Mouse (Mus musculus) embryonic stem cell, embryonic (primary cell): Measurements from ENCODE around the gene Ppia.

ENCODE experiments used
- CTCF ChIA-PET, 4 experiments: fragments of 300-600 bp in 2 of 4; fragments of 350-600 bp in 2 of 4; sonication (Branson Sonifier 250); formaldehyde crosslinking; loops; one replicate each; lab custom pipeline; 2022; ENCODE audit warnings: inconsistent platforms in 2 of 4; lab: Charles Lee
- POLR2A ChIA-PET, 4 experiments: fragments of 300-600 bp in 2 of 4; fragments of 350-600 bp in 2 of 4; sonication (Branson Sonifier 250); formaldehyde crosslinking; loops; one replicate each; lab custom pipeline; 2022; ENCODE audit warnings: antibody characterized with exemption in 4 of 4, inconsistent platforms in 1 of 4; lab: Charles Lee

The Ppia gene

DNA sequence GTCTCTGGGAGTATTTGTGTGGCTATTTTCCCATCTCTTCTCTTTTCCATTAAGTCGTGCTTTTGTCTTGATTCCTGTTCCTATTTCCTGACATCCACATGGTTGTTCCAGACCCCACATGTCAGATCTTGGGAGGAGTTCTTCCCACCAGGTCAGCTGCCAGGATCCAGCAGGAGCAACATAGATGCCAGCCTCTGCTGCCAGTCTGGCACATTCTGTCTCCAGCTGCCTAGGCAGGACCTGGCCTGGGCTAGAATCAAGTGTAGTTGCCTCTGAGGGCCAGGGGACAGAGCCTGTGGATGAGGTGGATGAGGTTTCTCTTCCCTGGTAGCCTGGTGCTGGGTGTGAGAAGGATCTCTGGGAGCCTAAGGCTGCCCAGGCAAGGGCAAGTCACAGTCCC, 21.4 kb upstream of the Ppia start:
- ChIA-PET CTCF (no interaction called here), POLR2A (interaction anchor here in 2 of 4 experiments (0.5 to 4.8 kb wide), 6 partner anchors 8 to 235 kb away, joined by 3 to 32 read pairs (median 6); no protein-coding TSS in a partner anchor)

GRCm38 (mm10) chr11:6395565-6395964, 19.7 kb upstream of the Ppia start:
- POLR2A ChIA-PET, result interaction anchor here in 3 of 4 experiments (0.8 to 12.9 kb wide), 12 partner anchors 10 to 120 kb away, joined by 3 to 148 read pairs (median 5); partner anchors contain the start of gene Ppia (in 2 of the 3)

GRCm38 (mm10) chr11:6398141-6398540, 17.1 kb upstream of the Ppia start:
- ChIA-PET CTCF (interaction anchor here in 1 of 4 experiments (1.8 kb wide), 1 partner anchor 14 kb away, joined by 6 read pairs; no protein-coding TSS in a partner anchor), POLR2A (interaction anchor here in 2 of 4 experiments (0.5 to 12.9 kb wide), 6 partner anchors 12 to 130 kb away, joined by 3 to 148 read pairs (median 4); partner anchors contain the start of gene Ppia (in 1 of the 2))

More at GRCm38 (mm10) chr11:6395565-6395964, 19.7 kb upstream of the Ppia start:
- CTCF ChIA-PET, result interaction anchor here in 2 of 4 experiments (0.6 to 0.7 kb wide), 2 partner anchors 15 to 129 kb away, joined by 3 to 8 read pairs; no protein-coding TSS in a partner anchor

DNA sequence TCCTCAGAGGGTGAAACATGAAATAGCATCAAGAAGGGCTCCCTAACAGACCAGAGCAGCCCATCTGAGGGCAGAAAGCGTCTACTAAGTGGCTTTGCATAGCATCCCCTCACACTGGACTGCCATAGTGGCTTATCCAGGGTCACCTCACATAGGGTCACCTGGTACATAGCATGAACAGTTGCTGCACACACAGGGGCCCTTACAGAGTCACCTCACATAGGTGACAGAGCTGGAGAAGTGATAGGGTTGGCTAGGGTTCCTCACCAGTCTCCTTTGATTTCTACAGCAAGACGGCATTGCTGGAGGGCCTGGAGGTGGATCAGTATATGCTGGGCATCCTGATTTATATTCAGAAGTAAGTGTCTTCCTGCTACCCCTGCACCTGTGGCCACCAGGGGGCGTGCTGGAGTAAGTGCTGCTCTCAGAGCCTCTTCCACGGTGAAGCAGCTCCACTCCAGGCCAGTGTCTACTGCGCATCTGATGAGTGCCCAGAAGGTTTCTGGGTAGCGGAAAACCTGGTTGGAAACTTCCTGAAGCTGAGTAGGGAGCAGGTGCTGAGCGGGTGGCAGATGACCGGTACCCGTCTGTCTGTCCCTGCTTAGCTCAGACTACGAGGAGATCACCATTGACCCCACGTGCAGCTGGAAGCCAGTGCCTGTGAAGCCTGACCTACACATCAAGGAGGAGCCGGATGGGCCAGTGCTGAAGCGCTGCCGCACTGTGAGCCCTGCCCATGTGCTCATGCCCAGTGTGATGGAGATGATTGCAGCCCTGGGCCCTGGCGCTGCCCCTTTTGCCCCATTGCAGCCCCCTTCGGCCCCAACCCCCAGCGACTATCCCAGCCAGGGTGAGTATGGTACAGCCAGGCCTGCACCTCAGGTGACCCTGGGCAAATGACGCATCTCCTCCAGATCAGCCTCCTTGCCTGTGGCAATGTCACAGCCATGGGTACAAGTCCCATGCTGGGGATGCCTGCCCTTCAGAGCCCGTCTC, 12.4 kb upstream of the Ppia start:
- ChIA-PET CTCF (interaction anchor here (0.5 to 2.2 kb wide), 47 partner anchors 9 to 412 kb away, joined by 3 to 25 read pairs (median 4); partner anchors contain the start of genes Tmed4 (in 2 of the 4) and Ramp3 (in 1 of the 4)), POLR2A (interaction anchor here (0.6 to 12.9 kb wide), 31 partner anchors 7 to 222 kb away, joined by 3 to 148 read pairs (median 4); partner anchors contain the start of genes H2afv (in 2 of the 4), Ppia (in 2 of the 4), Ddx56 (in 1 of the 4) and Tbrg4 (in 1 of the 4))

DNA sequence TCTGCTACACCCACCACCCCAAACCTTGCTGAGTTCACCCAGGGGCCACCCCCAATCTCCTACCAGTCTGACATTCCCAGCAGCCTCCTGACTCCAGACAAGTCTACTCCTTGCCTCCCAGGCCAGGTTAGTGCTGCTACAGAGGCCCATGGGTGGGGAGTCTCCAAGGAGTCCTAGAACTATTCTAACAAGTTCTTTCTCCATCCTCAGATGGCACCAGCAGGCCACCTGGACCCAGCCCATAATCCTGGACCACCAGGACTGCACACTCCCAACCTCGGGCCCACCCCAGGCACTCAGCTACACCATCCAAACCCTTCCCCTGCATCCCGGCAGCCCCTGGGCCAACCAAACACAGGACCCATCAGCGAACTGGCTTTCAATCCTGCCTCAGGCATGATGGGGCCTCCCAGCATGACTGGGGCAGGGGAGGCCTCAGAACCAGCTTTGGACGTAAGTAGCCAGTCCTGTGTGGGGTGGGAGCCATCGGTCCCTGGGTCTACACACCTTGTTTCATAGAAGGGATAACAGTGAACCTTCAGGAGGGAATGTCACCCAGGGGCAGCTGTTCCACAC, 11.3 kb upstream of the Ppia start:
- ChIA-PET CTCF (interaction anchor here in 1 of 4 experiments (1.0 to 2.2 kb wide), 4 partner anchors 13 to 244 kb away, joined by 8 to 11 read pairs (median 9); no protein-coding TSS in a partner anchor), POLR2A (interaction anchor here in 3 of 4 experiments (0.6 to 12.9 kb wide), 14 partner anchors 10 to 300 kb away, joined by 3 to 148 read pairs (median 4); partner anchors contain the start of genes Ppia (in 2 of the 3) and Tbrg4 (in 1 of the 3))

- ChIA-PET POLR2A (interaction anchor here (0.5 to 12.9 kb wide), 30 partner anchors 9 to 254 kb away, joined by 3 to 148 read pairs (median 6); partner anchors contain the start of genes Ppia (in 2 of the 4) and Tbrg4 (in 1 of the 4)), CTCF (interaction anchor here in 3 of 4 experiments (0.9 to 2.2 kb wide), 3 partner anchors 31 to 53 kb away, joined by 3 to 9 read pairs (median 3); no protein-coding TSS in a partner anchor)
Observed at GRCm38 (mm10) chr11:6404699-6405566, 10.3 kb upstream of the Ppia start.

DNA sequence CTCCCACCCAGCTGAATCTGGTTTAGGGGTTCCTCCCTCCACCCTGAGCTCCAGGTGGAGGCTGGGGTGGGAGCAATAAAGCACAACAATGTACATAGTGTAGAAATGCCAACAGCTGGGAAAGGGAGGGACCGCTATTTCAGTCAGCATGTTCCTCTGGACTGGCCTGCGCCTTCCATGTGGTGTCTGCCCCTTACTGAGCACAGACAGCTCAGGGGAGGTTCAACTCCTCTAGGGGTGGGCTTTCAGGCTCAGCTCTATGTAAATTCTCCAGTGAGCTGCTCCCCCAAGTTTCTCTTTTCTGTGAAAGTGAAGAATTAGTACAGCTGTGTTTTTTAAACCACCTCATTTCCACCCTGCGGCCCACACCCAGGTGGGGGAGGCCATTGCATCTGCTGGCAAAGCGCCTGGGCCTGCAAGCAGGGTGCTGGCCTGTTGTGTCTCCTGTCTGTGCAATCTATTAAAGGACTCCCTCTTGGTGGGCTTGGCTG, 9.6 kb upstream of the Ppia start:
- ChIA-PET POLR2A (interaction anchor here (0.6 to 12.9 kb wide), 31 partner anchors 8 to 253 kb away, joined by 3 to 148 read pairs (median 5); partner anchors contain the start of genes Ppia (in 3 of the 4) and Tbrg4 (in 1 of the 4)), CTCF (interaction anchor here (0.6 to 2.2 kb wide), 4 partner anchors 24 to 53 kb away, joined by 3 to 9 read pairs (median 3); no protein-coding TSS in a partner anchor)

GRCm38 (mm10) chr11:6406251-6407161, 8.7 kb upstream of the Ppia start:
- ChIA-PET CTCF (interaction anchor here in 3 of 4 experiments (0.6 to 2.2 kb wide), 3 partner anchors 23 to 30 kb away, joined by 3 to 9 read pairs (median 3); no protein-coding TSS in a partner anchor), POLR2A (interaction anchor here in 3 of 4 experiments (0.7 to 12.9 kb wide), 26 partner anchors 8 to 423 kb away, joined by 3 to 148 read pairs (median 6); partner anchors contain the start of genes Ppia (in 3 of the 3) and Tbrg4 (in 1 of the 3))

GRCm38 (mm10) chr11:6407162-6407621, 8.1 kb upstream of the Ppia start:
- CTCF ChIA-PET, result interaction anchor here in 1 of 4 experiments (0.6 kb wide), 1 partner anchor 539 kb away, joined by 3 read pairs; no protein-coding TSS in a partner anchor
- POLR2A ChIA-PET, result interaction anchor here (0.6 to 12.9 kb wide), 17 partner anchors 7 to 217 kb away, joined by 3 to 148 read pairs (median 7); partner anchors contain the start of gene Ppia (in 2 of the 4)

DNA sequence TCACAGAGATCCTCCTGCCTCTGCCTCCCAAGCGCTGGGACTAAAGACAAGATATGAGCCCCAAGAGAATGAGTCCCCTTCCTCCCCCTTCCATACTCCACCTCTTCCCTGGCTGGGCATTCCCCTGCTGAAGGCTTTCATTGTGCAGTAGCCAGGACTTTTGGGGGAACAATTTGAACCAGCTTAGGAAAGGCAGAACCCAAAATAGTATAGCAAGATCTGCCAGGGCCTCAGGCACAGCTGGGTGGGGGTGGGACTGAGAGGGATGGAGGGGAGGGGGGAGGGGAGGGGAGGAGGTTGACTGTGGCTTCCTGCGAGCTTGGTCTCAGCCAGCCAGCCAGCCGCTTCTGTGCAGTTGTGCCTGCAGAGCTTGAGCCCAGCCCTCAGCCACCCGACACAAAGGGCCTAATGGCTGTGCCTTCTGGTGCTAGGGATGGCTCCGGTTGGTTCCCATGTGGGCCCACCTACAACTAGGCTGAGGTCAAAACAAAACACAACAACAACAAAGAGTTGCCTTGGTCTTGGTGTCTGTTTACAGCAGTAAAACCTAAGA, 5.1 kb upstream of the Ppia start:
- CTCF ChIA-PET, result interaction anchor here in 3 of 4 experiments (0.7 to 3.7 kb wide), 7 partner anchors 8 to 114 kb away, joined by 3 to 15 read pairs (median 4); no protein-coding TSS in a partner anchor

DNA sequence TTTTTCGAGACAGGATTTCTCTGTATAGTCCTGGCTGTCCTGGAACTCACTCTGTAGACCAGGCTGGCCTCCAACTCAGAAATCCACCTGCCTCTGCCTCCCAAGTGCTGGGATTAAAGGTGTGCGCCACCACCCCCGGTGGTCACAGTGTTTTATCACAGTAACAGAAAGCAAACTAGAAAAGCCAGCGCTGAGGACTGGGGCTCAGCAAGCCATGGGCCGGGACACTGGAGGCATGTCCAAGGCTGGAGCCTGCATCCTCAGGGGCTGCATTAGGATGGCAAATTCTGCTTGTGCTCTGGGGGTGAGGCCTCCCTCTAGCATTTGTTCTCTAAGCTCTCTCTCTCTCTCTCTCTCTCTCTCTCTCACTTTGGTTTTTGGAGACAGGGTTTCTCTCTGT, 4.5 kb upstream of the Ppia start:
- POLR2A ChIA-PET, result interaction anchor here (0.6 to 5.8 kb wide), 35 partner anchors 7 to 215 kb away, joined by 3 to 89 read pairs (median 5); partner anchors contain the start of genes H2afv (in 1 of the 4), Ogdh (in 1 of the 4) and Tbrg4 (in 1 of the 4)
- CTCF ChIA-PET, result interaction anchor here (0.6 to 3.7 kb wide), 16 partner anchors 8 to 935 kb away, joined by 3 to 25 read pairs (median 5); no protein-coding TSS in a partner anchor

More for the DNA sequence above, 5.1 kb upstream of the Ppia start:
- POLR2A ChIA-PET, result interaction anchor here (0.5 to 5.8 kb wide), 34 partner anchors 8 to 455 kb away, joined by 3 to 89 read pairs (median 4); partner anchors contain the start of genes H2afv (in 1 of the 4), Ogdh (in 1 of the 4), Tbrg4 (in 1 of the 4) and Ykt6 (in 1 of the 4)

DNA sequence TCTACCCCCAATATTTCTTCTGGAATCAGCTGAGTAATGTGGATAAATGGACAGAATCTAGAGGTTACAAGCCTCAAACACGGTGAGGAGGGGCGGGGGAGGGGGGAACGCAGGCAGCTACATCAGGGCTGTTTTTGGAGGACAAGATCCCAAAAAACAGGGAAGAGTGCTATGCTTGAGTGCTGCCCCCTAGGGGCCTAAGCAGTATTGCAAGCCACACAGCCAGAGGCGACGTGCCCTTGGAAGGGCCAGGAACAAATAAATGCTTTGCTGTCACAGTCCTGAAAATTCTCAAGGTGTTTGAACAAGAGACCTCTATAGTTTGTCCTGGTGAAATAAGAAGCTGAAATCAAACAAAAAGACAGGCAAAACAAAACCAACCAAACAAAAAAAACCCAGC, 3.6 kb upstream of the Ppia start:
- CTCF ChIA-PET, result interaction anchor here (0.6 to 3.7 kb wide), 33 partner anchors 8 to 936 kb away, joined by 3 to 25 read pairs (median 3); no protein-coding TSS in a partner anchor
- POLR2A ChIA-PET, result interaction anchor here (0.6 to 5.8 kb wide), 44 partner anchors 9 to 1609 kb away, joined by 3 to 89 read pairs (median 4); partner anchors contain the start of genes Ddx56 (in 1 of the 4), H2afv (in 1 of the 4), Tbrg4 (in 1 of the 4) and Tmed4 (in 1 of the 4)

DNA sequence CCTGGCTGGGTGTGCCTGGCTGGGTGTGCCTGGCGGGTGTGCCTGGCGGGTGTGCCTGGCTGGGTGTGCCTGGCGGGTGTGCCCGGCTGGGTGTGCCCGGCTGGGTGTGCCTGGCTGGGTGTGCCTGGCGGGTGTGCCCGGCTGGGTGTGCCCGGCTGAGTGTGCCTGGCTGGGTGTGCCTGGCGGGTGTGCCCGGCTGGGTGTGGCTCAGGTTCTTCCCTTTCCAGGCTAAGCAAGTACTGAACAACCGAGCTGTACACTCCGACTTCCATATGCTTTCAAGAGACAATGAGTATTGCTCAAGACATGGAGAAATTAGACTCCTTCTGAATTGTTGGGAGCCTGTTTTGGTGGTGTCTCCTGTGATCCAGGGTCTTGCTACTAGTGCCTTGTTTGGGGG, 2.0 kb upstream of the Ppia start:
- CTCF ChIA-PET, result interaction anchor here in 3 of 4 experiments (0.7 to 3.7 kb wide), 5 partner anchors 10 to 1252 kb away, joined by 3 to 24 read pairs (median 3); no protein-coding TSS in a partner anchor
- POLR2A ChIA-PET, result interaction anchor here in 3 of 4 experiments (0.8 to 5.8 kb wide), 14 partner anchors 8 to 1724 kb away, joined by 3 to 89 read pairs (median 4); partner anchors contain the start of gene Tbrg4 (in 1 of the 3)
